Mouse (Mus musculus) spleen, adult 2 months (tissue): ENCODE measurements around the gene Ccdc175. TPM values are rescaled to one million over a fixed set of nuclear protein-coding genes. Genes with fewer than 3 reads are reported as not detected.

Experiments
- DNase-seq, 2 experiments: peaks; one replicate each; pipeline versions ENCODE4 v3.0.0 to v3.0.0-alpha.2; 2012 to 2021; ENCODE audit warnings: low spot score in 2 of 2, low read depth in 1 of 2
- H3K27ac ChIP-seq: fragments of 200-500 bp; 2 replicates; pipeline ENCODE4 v1.5.1; 2012; ENCODE audit warnings: low read length, inconsistent platforms; ENCODE audit not compliant: insufficient read depth
- H3K27me3 ChIP-seq: fragments of 200-500 bp; 2 replicates; pipeline ENCODE4 v1.6.1; 2012; ENCODE audit warnings: mild to moderate bottlenecking, moderate library complexity, low read length, inconsistent platforms; ENCODE audit not compliant: control insufficient read depth, insufficient read depth
- H3K36me3 ChIP-seq: fragments of 200-500 bp; 2 replicates; pipeline ENCODE4 v1.6.1; 2012; ENCODE audit warnings: mild to moderate bottlenecking, low read length, inconsistent platforms; ENCODE audit not compliant: control insufficient read depth, insufficient read depth
- H3K4me1 ChIP-seq: fragments of 200-500 bp; 2 replicates; pipeline ENCODE4 v1.6.1; 2011; ENCODE audit warnings: inconsistent platforms; ENCODE audit not compliant: control insufficient read depth, insufficient read depth, insufficient read length
- H3K4me3 ChIP-seq: fragments of 200-500 bp; 2 replicates; pipeline ENCODE4 v1.5.1; 2011; ENCODE audit warnings: mild to moderate bottlenecking, inconsistent platforms; ENCODE audit not compliant: insufficient read depth, insufficient read length; ENCODE audit errors: extremely low read depth
- CTCF ChIP-seq: fragments of 200-500 bp; IDR thresholded peaks from 2 replicates; pipeline ENCODE4 v1.5.1; 2011; ENCODE audit warnings: mild to moderate bottlenecking, inconsistent platforms; ENCODE audit not compliant: insufficient read depth, insufficient read length, insufficient replicate concordance; ENCODE audit errors: extremely low read depth
- POLR2A ChIP-seq: fragments of 200-500 bp; IDR thresholded peaks from 2 replicates; pipeline ENCODE4 v1.6.1; 2011; ENCODE audit warnings: low read depth, low read length, inconsistent platforms
- WGBS: fragments of 180-500 bp; shearing (Covaris S2); methylation state at CpG from one replicate; pipeline ENCODE4 v1.1.7; 2018; 5-methylcytosine and 5-hydroxymethylcytosine counted together
- polyA plus RNA-seq: library from polyadenylated mRNA; depleted of rRNA; stranded (reverse); fragments of >200 nt; gene quantifications from 2 replicates; pipeline ENCODE4 v1.2.3, GENCODE M21; 2012

The Ccdc175 gene
- polyA plus RNA-seq, 1 experiment, result not detected

GRCm38 (mm10) chr12:72225371-72225770, 40.5 kb upstream of the Ccdc175 start:
- Histone ChIP-seq H3K4me3 (no peak overlapping the region), H3K36me3 (no peaks in the 10 kb centered on the region), H3K27ac (no peak overlapping the region), H3K4me1 (no peaks in the 10 kb centered on the region), H3K27me3 (no peaks in the 10 kb centered on the region)
- TF ChIP-seq CTCF, result no peak
- WGBS, result 92% methylated on average over 3 of the region's 3 CpGs
- no peak for DNase-seq

GRCm38 (mm10) chr12:72223557-72224102, 38.8 kb upstream of the Ccdc175 start:
- no peak for DNase-seq
- H3K4me3 ChIP-seq, result no peak overlapping the region
- WGBS, result 95% methylated on average over 16 of the region's 16 CpGs

DNA sequence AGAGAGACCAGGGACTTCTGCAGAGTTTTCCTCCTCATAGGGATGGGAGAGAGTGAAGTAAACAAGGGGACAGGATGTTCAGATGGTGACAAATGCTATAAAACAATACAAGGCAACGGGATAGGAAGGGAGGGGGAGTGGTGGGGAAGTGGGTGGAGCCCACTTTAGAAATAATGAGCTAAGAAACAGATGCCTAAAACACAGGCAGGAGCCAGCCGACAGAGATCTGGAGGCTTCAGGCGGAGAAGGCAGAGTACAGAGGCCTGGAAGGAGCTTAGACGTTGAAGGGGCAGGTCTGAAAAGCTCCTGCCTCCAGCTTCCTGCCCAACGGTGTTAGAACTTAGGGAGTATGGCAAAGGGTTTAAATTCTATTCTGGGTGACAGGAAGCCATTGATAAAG, 28.7 kb upstream of the Ccdc175 start:
- TF ChIP-seq CTCF (no peak), POLR2A (no peak)
- H3K36me3 ChIP-seq, result no peaks in the 10 kb centered on the region
- 30% methylated on average over 5 of the region's 5 CpGs for WGBS
- no peak overlapping the region for H3K4me3 ChIP-seq
- H3K27ac ChIP-seq, result no peak overlapping the region
- no peaks in the 10 kb centered on the region for H3K27me3 ChIP-seq
- H3K4me1 ChIP-seq, result no peaks in the 10 kb centered on the region
- no peak for DNase-seq

More at GRCm38 (mm10) chr12:72223557-72224102, 38.8 kb upstream of the Ccdc175 start:
- H3K27ac ChIP-seq, result no peak overlapping the region
- H3K36me3 ChIP-seq, result no peaks in the 10 kb centered on the region
- H3K27me3 ChIP-seq, result no peaks in the 10 kb centered on the region
- TF ChIP-seq CTCF (no peak), POLR2A (no peak)
- H3K4me1 ChIP-seq, result no peaks in the 10 kb centered on the region

GRCm38 (mm10) chr12:72200828-72201227, 16.0 kb upstream of the Ccdc175 start:
- no peak for TF ChIP-seq POLR2A
- no peak for TF ChIP-seq CTCF
- no peak overlapping the region for H3K27ac ChIP-seq
- no peaks in the 10 kb centered on the region for H3K27me3 ChIP-seq
- no peaks in the 10 kb centered on the region for H3K36me3 ChIP-seq
- WGBS, result 79% methylated on average over 3 of the region's 3 CpGs
- no peaks in the 10 kb centered on the region for H3K4me1 ChIP-seq
- no peak overlapping the region for H3K4me3 ChIP-seq
- DNase-seq, result no peak

DNA sequence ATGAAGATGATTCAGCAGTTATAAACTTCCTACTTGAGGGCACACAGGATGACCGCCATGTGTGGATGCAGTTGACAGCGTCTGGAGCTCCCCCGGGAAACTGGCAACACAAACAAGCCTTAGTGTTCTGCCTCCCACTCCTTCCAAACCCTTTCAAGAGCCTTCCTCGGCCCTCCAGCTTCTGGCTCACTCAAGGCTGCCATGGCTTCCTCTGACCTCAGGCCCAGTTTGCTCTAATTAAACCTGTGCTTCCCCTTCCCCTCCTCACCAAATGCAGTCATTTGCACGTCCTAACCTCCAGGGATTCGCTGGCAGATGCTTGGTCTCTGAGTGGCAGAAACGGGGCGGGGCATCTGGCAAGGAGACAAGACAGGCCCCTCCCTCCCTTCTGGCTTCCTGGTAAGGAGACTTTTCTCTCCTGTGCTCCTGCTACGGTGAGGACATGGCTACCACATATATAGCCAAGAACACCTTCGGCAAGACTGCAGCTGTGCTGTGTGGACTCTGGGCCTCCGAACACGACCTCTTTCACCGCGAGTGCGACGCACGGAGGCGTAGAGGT, 13.2 kb upstream of the Ccdc175 start:
- Histone ChIP-seq H3K4me1 (no peaks in the 10 kb centered on the region), H3K27ac (no peak overlapping the region), H3K27me3 (no peaks in the 10 kb centered on the region), H3K4me3 (no peak overlapping the region), H3K36me3 (no peaks in the 10 kb centered on the region)
- DNase-seq, result no peak
- no peak for TF ChIP-seq POLR2A
- no peak for TF ChIP-seq CTCF
- WGBS, result 62% methylated on average over 18 of the region's 18 CpGs

GRCm38 (mm10) chr12:72197434-72197833, 12.6 kb upstream of the Ccdc175 start:
- Histone ChIP-seq H3K27ac (no peak overlapping the region), H3K4me3 (no peak overlapping the region), H3K36me3 (no peaks in the 10 kb centered on the region), H3K4me1 (no peaks in the 10 kb centered on the region), H3K27me3 (no peaks in the 10 kb centered on the region)
- WGBS, result 68% methylated on average over 7 of the region's 7 CpGs
- DNase-seq, result no peak
- TF ChIP-seq POLR2A, result no peak
- TF ChIP-seq CTCF, result no peak

GRCm38 (mm10) chr12:72179561-72179960, 5.3 kb downstream of the Ccdc175 start:
- 93% methylated on average over 4 of the region's 4 CpGs for WGBS
- TF ChIP-seq POLR2A (no peak), CTCF (no peak)
- H3K4me3 ChIP-seq, result no peak overlapping the region
- no peak overlapping the region for H3K27ac ChIP-seq
- no peaks in the 10 kb centered on the region for H3K4me1 ChIP-seq
- H3K36me3 ChIP-seq, result no peaks in the 10 kb centered on the region
- no peaks in the 10 kb centered on the region for H3K27me3 ChIP-seq
- DNase-seq, result no peak
